Mouse (Mus musculus) cortical plate, adult 2 months (tissue): ENCODE measurements at regions not wholly inside any gene's neighbourhood (a gene's known extent, or its start where the extent isn't known, plus 50 kb on each side); places are given as distances from the start of the nearest gene placed in this dataset.

Source experiments
- H3K27ac ChIP-seq: fragments of 200-500 bp; 2 replicates; pipeline ENCODE4 v1.5.1; 2012; ENCODE audit warnings: low read length, control low read depth, inconsistent platforms; ENCODE audit not compliant: insufficient read depth
- H3K4me1 ChIP-seq: fragments of 200-500 bp; 2 replicates; pipeline ENCODE4 v1.6.1; 2011; ENCODE audit warnings: low read length; ENCODE audit not compliant: control insufficient read depth, insufficient read depth
- H3K4me3 ChIP-seq: fragments of 200-500 bp; 2 replicates; pipeline ENCODE4 v1.5.1; 2011; ENCODE audit warnings: mild to moderate bottlenecking, low read length, control low read depth; ENCODE audit not compliant: insufficient read depth
- CTCF ChIP-seq: fragments of 200-500 bp; IDR thresholded peaks from 2 replicates; pipeline ENCODE4 v1.5.1; 2011; ENCODE audit warnings: mild to moderate bottlenecking, control low read depth, low read length; ENCODE audit not compliant: insufficient read depth; ENCODE audit errors: extremely low read depth
- POLR2A ChIP-seq: fragments of 200-500 bp; IDR thresholded peaks from 2 replicates; pipeline ENCODE4 v1.6.1; 2011; ENCODE audit warnings: mild to moderate bottlenecking, low read length, control low read depth; ENCODE audit not compliant: insufficient read depth; ENCODE audit errors: extremely low read depth

GRCm38 (mm10) chr2:57772315-57772714 is 225.4 kb upstream of the Galnt5 start:
- H3K27ac ChIP-seq: no peak overlapping the region
- no peaks in the 10 kb centered on the region for H3K4me1 ChIP-seq
- no peak overlapping the region for H3K4me3 ChIP-seq
- TF ChIP-seq CTCF: no peak

GRCm38 (mm10) chr2:57776154-57776553 is 221.5 kb upstream of the Galnt5 start:
- Histone ChIP-seq H3K27ac (no peak overlapping the region), H3K4me1 (no peaks in the 10 kb centered on the region), H3K4me3 (no peak overlapping the region)
- TF ChIP-seq CTCF (no peak), POLR2A (no peak)

GRCm38 (mm10) chr2:57780836-57781235 is 216.8 kb upstream of the Galnt5 start:
- Histone ChIP-seq H3K27ac (no peak overlapping the region), H3K4me3 (no peak overlapping the region), H3K4me1 (no peaks in the 10 kb centered on the region)
- TF ChIP-seq CTCF: no peak
- no peak for TF ChIP-seq POLR2A

- no peak overlapping the region for H3K4me3 ChIP-seq
- H3K27ac ChIP-seq: no peak overlapping the region
- TF ChIP-seq POLR2A (no peak), CTCF (no peak)
- no peaks in the 10 kb centered on the region for H3K4me1 ChIP-seq
These were observed 204.0 kb upstream of the Galnt5 start for GRCm38 (mm10) chr2:57793519-57794296.

- Histone ChIP-seq H3K27ac (no peak overlapping the region), H3K4me1 (no peaks in the 10 kb centered on the region), H3K4me3 (no peak overlapping the region)
- TF ChIP-seq CTCF (no peak), POLR2A (no peak)
These were observed 198.4 kb upstream of the Galnt5 start for GRCm38 (mm10) chr2:57799279-57799678.

- no peak for TF ChIP-seq CTCF
- no peak for TF ChIP-seq POLR2A
- H3K27ac ChIP-seq: no peak overlapping the region
- no peak overlapping the region for H3K4me3 ChIP-seq
- H3K4me1 ChIP-seq: no peaks in the 10 kb centered on the region
These were observed 189.8 kb upstream of the Galnt5 start for GRCm38 (mm10) chr2:57807911-57808310.

GRCm38 (mm10) chr2:57812996-57813395 is 184.7 kb upstream of the Galnt5 start:
- Histone ChIP-seq H3K27ac (no peak overlapping the region), H3K4me1 (no peaks in the 10 kb centered on the region), H3K4me3 (no peak overlapping the region)
- TF ChIP-seq CTCF: no peak
- no peak for TF ChIP-seq POLR2A

GRCm38 (mm10) chr2:57820343-57820742 is 177.3 kb upstream of the Galnt5 start:
- TF ChIP-seq CTCF (no peak), POLR2A (no peak)
- Histone ChIP-seq H3K27ac (no peak overlapping the region), H3K4me1 (no peaks in the 10 kb centered on the region), H3K4me3 (no peak overlapping the region)

GRCm38 (mm10) chr2:57820923-57821322 is 176.8 kb upstream of the Galnt5 start:
- Histone ChIP-seq H3K4me1 (no peaks in the 10 kb centered on the region), H3K27ac (no peak overlapping the region), H3K4me3 (no peak overlapping the region)
- TF ChIP-seq CTCF (no peak), POLR2A (no peak)

- no peaks in the 10 kb centered on the region for H3K4me1 ChIP-seq
- H3K27ac ChIP-seq: no peak overlapping the region
- no peak overlapping the region for H3K4me3 ChIP-seq
- TF ChIP-seq POLR2A (no peak), CTCF (no peak)
These were observed 169.4 kb upstream of the Galnt5 start for GRCm38 (mm10) chr2:57828284-57828683.
